Mouse (Mus musculus): ENCODE measurements around the gene Rasal1.

Gene Rasal1

GRCm38 (mm10) chr5:120648569-120649373 is at the start of gene Rasal1:
Gene Rasal1, plus strand, starts transcription at chr5:120648812.
- DNase-seq (ENCODE audit: low spot score): peak; percentile 94

- no peak for DNase-seq (ENCODE audit: low spot score)
These were observed 49.0 kb upstream of the Rasal1 start for GRCm38 (mm10) chr5:120599625-120600024.

GRCm38 (mm10) chr5:120600946-120601668 is 47.5 kb upstream of the Rasal1 start:
- DNase-seq (ENCODE audit: low spot score): no peak

GRCm38 (mm10) chr5:120602210-120602609 is 46.4 kb upstream of the Rasal1 start:
- DNase-seq (ENCODE audit: low spot score): no peak

GRCm38 (mm10) chr5:120603515-120603914 is 45.1 kb upstream of the Rasal1 start:
- no peak for DNase-seq (ENCODE audit: low spot score)

GRCm38 (mm10) chr5:120604839-120605238 is 43.8 kb upstream of the Rasal1 start:
- peak; percentile 78 for DNase-seq (ENCODE audit: low spot score)

GRCm38 (mm10) chr5:120605241-120605661 is 43.4 kb upstream of the Rasal1 start:
- no peak for DNase-seq (ENCODE audit: low spot score)

- peak; percentile 77 for DNase-seq (ENCODE audit: low spot score)
These were observed 42.9 kb upstream of the Rasal1 start for GRCm38 (mm10) chr5:120605688-120606087.

GRCm38 (mm10) chr5:120606590-120607200 is 41.9 kb upstream of the Rasal1 start:
- no peak for DNase-seq (ENCODE audit: low spot score)

GRCm38 (mm10) chr5:120607335-120607734 is 41.3 kb upstream of the Rasal1 start:
- DNase-seq (ENCODE audit: low spot score): no peak

GRCm38 (mm10) chr5:120609246-120609775 is 39.3 kb upstream of the Rasal1 start:
- DNase-seq (ENCODE audit: low spot score): no peak

GRCm38 (mm10) chr5:120610906-120611305 is 37.7 kb upstream of the Rasal1 start:
- DNase-seq (ENCODE audit: low spot score): no peak

- no peak for DNase-seq (ENCODE audit: low spot score)
These were observed 37.2 kb upstream of the Rasal1 start for GRCm38 (mm10) chr5:120611416-120611815.

GRCm38 (mm10) chr5:120612442-120612821 is 36.2 kb upstream of the Rasal1 start, which contains the start of the genes Rita1 and Ddx54:
Gene Rita1, minus strand, starts transcription at chr5:120612589.
Gene Ddx54, plus strand, starts transcription at chr5:120612739.
- DNase-seq (ENCODE audit: low spot score): peak; percentile 94

GRCm38 (mm10) chr5:120612822-120613604 is 35.6 kb upstream of the Rasal1 start:
- peak; percentile 100 for DNase-seq (ENCODE audit: low spot score)

GRCm38 (mm10) chr5:120615903-120616302 is 32.7 kb upstream of the Rasal1 start:
- peak; percentile 55 for DNase-seq (ENCODE audit: low spot score)

GRCm38 (mm10) chr5:120618778-120619177 is 29.8 kb upstream of the Rasal1 start:
- no peak for DNase-seq (ENCODE audit: low spot score)

GRCm38 (mm10) chr5:120619201-120619600 is 29.4 kb upstream of the Rasal1 start:
- peak; percentile 60 for DNase-seq (ENCODE audit: low spot score)

- DNase-seq (ENCODE audit: low spot score): peak; percentile 89
These were observed 28.1 kb upstream of the Rasal1 start for GRCm38 (mm10) chr5:120620375-120621077.

GRCm38 (mm10) chr5:120621078-120621765 is 27.4 kb upstream of the Rasal1 start:
- DNase-seq (ENCODE audit: low spot score): peak; percentile 47
